Mouse (Mus musculus) kidney, adult 11 months (tissue): ENCODE data around the gene Cpsf4.
"Not testable (repeated sequence)": the region's sequence is repeated elsewhere in the genome, so short reads cannot be mapped to it uniquely, and the experiment has no call there.

Source experiments
- DNase-seq: peaks from one replicate; pipeline ENCODE4 v3.0.0; 2022

Gene Cpsf4

DNA sequence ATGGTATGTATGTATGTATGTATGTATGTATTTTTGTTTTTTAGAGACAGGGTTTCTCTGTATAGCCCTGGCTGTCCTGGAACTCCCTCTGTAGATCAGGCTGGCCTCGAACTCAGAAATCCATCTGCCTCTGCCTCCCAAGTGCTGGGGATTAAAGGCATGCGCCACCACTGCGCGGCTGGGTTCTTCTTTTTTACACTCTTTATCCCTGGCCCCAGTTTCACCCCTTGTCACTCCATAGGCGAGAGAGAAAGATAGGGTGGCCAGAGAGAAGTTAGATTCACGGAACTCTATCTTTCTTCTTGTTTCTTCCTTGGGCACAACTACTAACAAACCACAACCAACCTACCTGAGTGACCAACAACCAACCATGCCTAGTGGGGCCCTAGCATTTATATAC is 62.3 kb downstream of the Cpsf4 start:
- DNase-seq, result not testable (repeated sequence)

DNA sequence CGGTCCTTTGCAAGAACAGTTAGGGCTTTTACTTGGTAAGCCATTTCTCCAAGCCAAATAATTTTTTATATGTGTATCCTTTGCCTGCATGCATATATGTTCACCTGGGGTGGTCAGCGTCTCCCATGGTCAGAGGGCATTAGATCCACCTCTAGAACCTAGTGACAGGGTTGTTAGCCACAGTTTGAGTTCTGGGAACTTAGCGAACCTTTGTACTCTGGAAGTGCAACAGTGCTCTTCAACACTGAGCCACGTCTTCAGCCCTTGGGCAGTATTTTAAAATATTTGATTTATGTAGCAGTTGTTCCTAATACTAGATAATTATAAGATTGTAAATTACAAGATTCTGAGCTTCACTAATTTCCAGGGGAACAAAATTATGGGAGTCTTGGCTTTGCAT is 63.6 kb downstream of the Cpsf4 start:
- peak; percentile 23 for DNase-seq

DNA sequence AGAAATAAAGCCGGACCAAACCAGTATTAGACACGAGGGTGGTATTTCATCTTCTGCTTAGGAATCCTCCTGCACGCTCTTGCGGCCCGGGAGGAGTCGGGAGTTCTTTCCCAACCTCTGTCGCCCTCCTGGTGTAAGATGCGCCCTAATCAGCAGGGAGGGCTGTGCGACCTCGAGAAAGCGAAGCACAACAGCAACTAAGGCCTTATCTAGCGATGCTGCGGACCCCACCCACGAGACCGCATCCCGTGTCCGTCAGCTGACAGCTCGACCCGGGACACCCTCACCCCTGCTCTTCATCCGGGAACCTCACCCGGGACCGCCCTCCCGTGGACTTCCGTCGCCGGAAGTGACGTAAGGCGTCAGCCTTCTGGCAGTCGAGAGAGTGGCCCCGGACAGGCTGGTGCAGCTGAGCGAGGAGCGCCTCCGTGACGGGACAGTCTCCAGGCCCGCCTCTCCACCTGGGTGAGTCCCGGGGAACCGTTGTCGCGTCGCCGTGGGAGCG is 64.4 kb downstream of the Cpsf4 start, which contains the start of gene Zfp655:
Gene Zfp655 (plus strand): TSS at position 349 of the 505 bp plus-strand sequence.
- DNase-seq, result peak; percentile 97
